Mouse (Mus musculus): ENCODE results near the gene Lsp1. TPM values are rescaled to one million over a fixed set of nuclear protein-coding genes. Genes with fewer than 3 reads are reported as not detected.

The Lsp1 gene
- total and polyA plus RNA-seq, 2 experiments, result 1.4 to 6.0 TPM

GRCm38 (mm10) chr7:142496158-142496557 lies 35.5 kb downstream of the Lsp1 start:
- Histone ChIP-seq H3K4me1 (ENCODE audit: control insufficient read depth, insufficient read depth, low read length) (no peaks in the 10 kb centered on the region), H3K79me2 (ENCODE audit: control insufficient read depth, insufficient read depth, low read length) (no peaks in the 10 kb centered on the region), H3K27ac (replicated peaks; ENCODE audit: insufficient read depth, low read depth, low read length) (no peak overlapping the region), H3K27me3 (ENCODE audit: control insufficient read depth, insufficient read depth, low read length) (no peaks in the 10 kb centered on the region), H3K36me3 (ENCODE audit: control insufficient read depth, insufficient read depth, low read length) (no peaks in the 10 kb centered on the region), H3K4me3 (ENCODE audit: insufficient read depth, low read depth, low read length) (no peak overlapping the region), H3K9ac (ENCODE audit: low read depth, low read length) (no peak overlapping the region)
- 89% methylated on average over 3 of the region's 3 CpGs for WGBS
- no peak for DNase-seq (ENCODE audit: extremely low read depth, low read depth, low spot score)
- TF ChIP-seq POLR2A (IDR thresholded peaks at IDR 0.05; ENCODE audit: extremely low read depth, insufficient read depth, low read length), result no peak
- TF ChIP-seq CTCF (IDR thresholded peaks at IDR 0.05; ENCODE audit: low read depth, low read length), result no peak

GRCm38 (mm10) chr7:142496800-142497199 lies 36.2 kb downstream of the Lsp1 start:
- DNase-seq (ENCODE audit: extremely low read depth, low read depth, low spot score), result no peak
- no peaks in the 10 kb centered on the region for H3K4me1 ChIP-seq (ENCODE audit: control insufficient read depth, insufficient read depth, low read length)
- H3K9ac ChIP-seq (ENCODE audit: low read depth, low read length), result no peak overlapping the region
- H3K4me3 ChIP-seq (ENCODE audit: insufficient read depth, low read depth, low read length), result no peak overlapping the region
- H3K27me3 ChIP-seq (ENCODE audit: control insufficient read depth, insufficient read depth, low read length), result no peaks in the 10 kb centered on the region
- no peaks in the 10 kb centered on the region for H3K36me3 ChIP-seq (ENCODE audit: control insufficient read depth, insufficient read depth, low read length)
- WGBS, result 91% methylated on average over 5 of the region's 5 CpGs
- no peaks in the 10 kb centered on the region for H3K79me2 ChIP-seq (ENCODE audit: control insufficient read depth, insufficient read depth, low read length)
- H3K27ac ChIP-seq (replicated peaks; ENCODE audit: insufficient read depth, low read depth, low read length), result no peak overlapping the region
- TF ChIP-seq CTCF (IDR thresholded peaks at IDR 0.05; ENCODE audit: low read depth, low read length), result peak; percentile 14; the same call in 1 of the 2 replicates
- TF ChIP-seq POLR2A (IDR thresholded peaks at IDR 0.05; ENCODE audit: extremely low read depth, insufficient read depth, low read length), result no peak

- TF ChIP-seq CTCF (IDR thresholded peaks at IDR 0.05; ENCODE audit: low read depth, low read length) (peak; percentile 62), POLR2A (IDR thresholded peaks at IDR 0.05; ENCODE audit: extremely low read depth, insufficient read depth, low read length) (no peak)
- peak; percentile 1 for DNase-seq (ENCODE audit: extremely low read depth, low read depth, low spot score)
- Histone ChIP-seq H3K79me2 (ENCODE audit: control insufficient read depth, insufficient read depth, low read length) (no peaks in the 10 kb centered on the region), H3K27ac (replicated peaks; ENCODE audit: insufficient read depth, low read depth, low read length) (no peak overlapping the region), H3K27me3 (ENCODE audit: control insufficient read depth, insufficient read depth, low read length) (no peaks in the 10 kb centered on the region), H3K9ac (ENCODE audit: low read depth, low read length) (no peak overlapping the region), H3K4me1 (ENCODE audit: control insufficient read depth, insufficient read depth, low read length) (no peaks in the 10 kb centered on the region), H3K4me3 (ENCODE audit: insufficient read depth, low read depth, low read length) (no peak overlapping the region), H3K36me3 (ENCODE audit: control insufficient read depth, insufficient read depth, low read length) (no peaks in the 10 kb centered on the region)
- 81% methylated on average over 2 of the region's 2 CpGs for WGBS
These were observed 37.2 kb downstream of the Lsp1 start for GRCm38 (mm10) chr7:142497775-142498174.

- Histone ChIP-seq H3K36me3 (ENCODE audit: control insufficient read depth, insufficient read depth, low read length) (no peaks in the 10 kb centered on the region), H3K79me2 (ENCODE audit: control insufficient read depth, insufficient read depth, low read length) (no peaks in the 10 kb centered on the region), H3K9ac (ENCODE audit: low read depth, low read length) (no peak within 1 kb of the TSS), H3K27ac (replicated peaks; ENCODE audit: insufficient read depth, low read depth, low read length) (no peak within 1 kb of the TSS), H3K4me1 (ENCODE audit: control insufficient read depth, insufficient read depth, low read length) (no peaks in the 10 kb centered on the region), H3K27me3 (ENCODE audit: control insufficient read depth, insufficient read depth, low read length) (no peaks in the 10 kb centered on the region), H3K4me3 (ENCODE audit: insufficient read depth, low read depth, low read length) (no peak within 1 kb of the TSS)
- no peak for TF ChIP-seq CTCF (IDR thresholded peaks at IDR 0.05; ENCODE audit: low read depth, low read length)
- TF ChIP-seq POLR2A (IDR thresholded peaks at IDR 0.05; ENCODE audit: extremely low read depth, insufficient read depth, low read length), result no peak
- 92% methylated on average over 2 of the region's 2 CpGs for WGBS
- no peak for DNase-seq (ENCODE audit: extremely low read depth, low read depth, low spot score)
These were observed 38.0 kb downstream of the Lsp1 start, which contains the start of gene Tnnt3 for GRCm38 (mm10) chr7:142498575-142498974. Tnnt3 (plus strand) TSS chr7:142498836.

- no peaks in the 10 kb centered on the region for H3K36me3 ChIP-seq (ENCODE audit: control insufficient read depth, insufficient read depth, low read length)
- H3K79me2 ChIP-seq (ENCODE audit: control insufficient read depth, insufficient read depth, low read length), result no peaks in the 10 kb centered on the region
- TF ChIP-seq POLR2A (IDR thresholded peaks at IDR 0.05; ENCODE audit: extremely low read depth, insufficient read depth, low read length), result no peak
- TF ChIP-seq CTCF (IDR thresholded peaks at IDR 0.05; ENCODE audit: low read depth, low read length), result no peak
- no peak overlapping the region for H3K27ac ChIP-seq (replicated peaks; ENCODE audit: insufficient read depth, low read depth, low read length)
- H3K27me3 ChIP-seq (ENCODE audit: control insufficient read depth, insufficient read depth, low read length), result no peaks in the 10 kb centered on the region
- no peaks in the 10 kb centered on the region for H3K4me1 ChIP-seq (ENCODE audit: control insufficient read depth, insufficient read depth, low read length)
- no peak overlapping the region for H3K9ac ChIP-seq (ENCODE audit: low read depth, low read length)
- WGBS, result 84% methylated on average over 5 of the region's 5 CpGs
- no peak for DNase-seq (ENCODE audit: extremely low read depth, low read depth, low spot score)
- H3K4me3 ChIP-seq (ENCODE audit: insufficient read depth, low read depth, low read length), result no peak overlapping the region
These were observed 38.6 kb downstream of the Lsp1 start for GRCm38 (mm10) chr7:142499010-142499721.

GRCm38 (mm10) chr7:142500032-142500431 lies 39.4 kb downstream of the Lsp1 start:
- TF ChIP-seq POLR2A (IDR thresholded peaks at IDR 0.05; ENCODE audit: extremely low read depth, insufficient read depth, low read length) (no peak), CTCF (IDR thresholded peaks at IDR 0.05; ENCODE audit: low read depth, low read length) (no peak)
- DNase-seq (ENCODE audit: extremely low read depth, low read depth, low spot score), result no peak
- Histone ChIP-seq H3K36me3 (ENCODE audit: control insufficient read depth, insufficient read depth, low read length) (no peaks in the 10 kb centered on the region), H3K4me3 (ENCODE audit: insufficient read depth, low read depth, low read length) (no peak overlapping the region), H3K9ac (ENCODE audit: low read depth, low read length) (no peak overlapping the region), H3K27ac (replicated peaks; ENCODE audit: insufficient read depth, low read depth, low read length) (no peak overlapping the region), H3K27me3 (ENCODE audit: control insufficient read depth, insufficient read depth, low read length) (no peaks in the 10 kb centered on the region), H3K79me2 (ENCODE audit: control insufficient read depth, insufficient read depth, low read length) (no peaks in the 10 kb centered on the region), H3K4me1 (ENCODE audit: control insufficient read depth, insufficient read depth, low read length) (no peaks in the 10 kb centered on the region)
- WGBS, result 82% methylated on average over 1 of the region's 1 CpGs
